In genomic region chr2:25400764-25401163, GRCm38 (mm10) we compare ENCODE assay signal across 8 mouse cellular contexts. TPM values are rescaled to one million over a fixed set of nuclear protein-coding genes. Genes with fewer than 3 reads are reported as not detected.
DNase-seq lines count a peak whose midpoint lies in the region; ATAC-seq and TF ChIP-seq lines count a peak whose summit lies in the region.

No protein-coding gene starts in this region.

- no peak overlapping the region for H3K27ac ChIP-seq in lung, embryonic 14.5 days (ENCODE audit: low read depth)

- 0 out of 2 replicates have a peak, but pooled peaks have one; percentile 27 for ATAC-seq in common myeloid progenitor, adult 5-6 weeks (replicated peaks; ENCODE audit: low read depth, poor library complexity, severe bottlenecking)
- no peak for ATAC-seq in lung, embryonic 14.5 days (ENCODE audit: insufficient read depth)

- H3K9me3 ChIP-seq in lung, embryonic 14.5 days (ENCODE audit: low read depth, low read length): no peaks in the 10 kb centered on the region

- no peak overlapping the region for H3K4me3 ChIP-seq in lung, embryonic 14.5 days (ENCODE audit: low read depth, low read length)

- peak overlapping the region; percentile 41; the same call in 1 of the 2 replicates for H3K4me2 ChIP-seq in lung, embryonic 14.5 days

- WGBS in lung, embryonic 14.5 days: 3% methylated on average over 17 of the region's 17 CpGs

- 0 out of 2 replicates have a peak, but pooled peaks cover 3% of the 10 kb centered on the region for H3K4me1 ChIP-seq in lung, embryonic 14.5 days (ENCODE audit: insufficient read depth)

- no peak overlapping the region for H3K9ac ChIP-seq in lung, embryonic 14.5 days

- H3K36me3 ChIP-seq in lung, embryonic 14.5 days (ENCODE audit: insufficient read depth): no peaks in the 10 kb centered on the region

- DNase-seq in ovary, adult 18-20 months (ENCODE audit: low spot score): peak; percentile 59
- DNase-seq in ovary, postnatal 10 days (ENCODE audit: low spot score): no peak
- peak; percentile 75 to 81 for DNase-seq in heart, adult 18-20 months
- DNase-seq in kidney, adult 18-20 months: peak; percentile 75
- DNase-seq in lung, embryonic 14.5 days: peak; percentile 71
- DNase-seq in retina, embryonic 14.5 days (ENCODE audit: low spot score): peak; percentile 71
- no peak for DNase-seq in spleen, postnatal 14 days (ENCODE audit: low spot score in 2 of 2)

- TF ChIP-seq CTCF in lung, embryonic 14.5 days (IDR thresholded peaks at IDR 0.05; ENCODE audit: low read depth): peak; percentile 63

- H3K27me3 ChIP-seq in lung, embryonic 14.5 days (ENCODE audit: insufficient read depth, low read length): peaks cover 83% of the 10 kb centered on the region

RNA-seq across cellular contexts. Expression of gene Npdc1, which starts 1.6 kb away (rescaled TPM):
- 0.64 TPM in 1 of 2 replicates, not detected in the other for total RNA-seq in common myeloid progenitor, adult 5-6 weeks (2017)
- total RNA-seq in heart, adult 18-20 months (2021): 10 to 100 TPM; 25.7 to 27.9 TPM
- 19.5 and 20.5 TPM in 2 replicates for polyA plus RNA-seq in lung, embryonic 14.5 days (2014; fragmentation: Nextera tagmentation; extraction: Ambion mirVana)

RNA-seq across cellular contexts. Expression of gene Entpd2, which starts 5.1 kb away (rescaled TPM):
- not detected in 2 replicates for total RNA-seq in common myeloid progenitor, adult 5-6 weeks (2017)
- 10 to 100 TPM; 13.7 to 14.5 TPM for total RNA-seq in heart, adult 18-20 months (2021)
- 0.92 and 1.2 TPM in 2 replicates for polyA plus RNA-seq in lung, embryonic 14.5 days (2014; fragmentation: Nextera tagmentation; extraction: Ambion mirVana)

RNA-seq across cellular contexts. Expression of gene Fut7, which starts 22.3 kb away (rescaled TPM):
- total RNA-seq in common myeloid progenitor, adult 5-6 weeks (2017): 23.5 and 27.8 TPM in 2 replicates
- 1 to 10 TPM in 1 of 2 experiments, not detected in 1; 1.1 TPM for total RNA-seq in heart, adult 18-20 months (2021)
- polyA plus RNA-seq in lung, embryonic 14.5 days (2014; fragmentation: Nextera tagmentation; extraction: Ambion mirVana): not detected in 2 replicates

RNA-seq across cellular contexts. Expression of gene Abca2, which starts 27.7 kb away (rescaled TPM):
- 31.5 and 49.9 TPM in 2 replicates for total RNA-seq in common myeloid progenitor, adult 5-6 weeks (2017)
- 10 to 100 TPM; 41.4 to 43.2 TPM for total RNA-seq in heart, adult 18-20 months (2021)
- polyA plus RNA-seq in lung, embryonic 14.5 days (2014; fragmentation: Nextera tagmentation; extraction: Ambion mirVana): 3.9 and 4.6 TPM in 2 replicates

RNA-seq across cellular contexts. Expression of gene Sapcd2, which starts 28.6 kb away (rescaled TPM):
- total RNA-seq in common myeloid progenitor, adult 5-6 weeks (2017): 15.1 and 17.4 TPM in 2 replicates
- total RNA-seq in heart, adult 18-20 months (2021): not detected
- 42.0 and 45.5 TPM in 2 replicates for polyA plus RNA-seq in lung, embryonic 14.5 days (2014; fragmentation: Nextera tagmentation; extraction: Ambion mirVana)

Comparison
In these comparisons a context has a peak if more than half of its experiments do, and no peak if none do; other contexts are left out.
1. DNase-seq: peak in ovary, adult 18-20 months (single experiment), heart, adult 18-20 months (2 of 2), kidney, adult 18-20 months (single experiment), lung, embryonic 14.5 days (single experiment) and retina, embryonic 14.5 days (single experiment); none in ovary, postnatal 10 days (single experiment) and spleen, postnatal 14 days (0 of 2).
2. RNA of gene Npdc1, which starts 1.6 kb away (total RNA-seq): 25.7 to 27.9 TPM in heart, adult 18-20 months; 0.64 TPM in common myeloid progenitor, adult 5-6 weeks; every median in the first group is over 10 times any median in the second.
3. RNA of gene Entpd2, which starts 5.1 kb away (total RNA-seq): 13.7 to 14.5 TPM in heart, adult 18-20 months; not detected in common myeloid progenitor, adult 5-6 weeks; every median in the first group is over 10 times any median in the second.
4. RNA of gene Fut7, which starts 22.3 kb away (total RNA-seq): 23.5 to 27.8 TPM in common myeloid progenitor, adult 5-6 weeks; 1.1 TPM in heart, adult 18-20 months; every median in the first group is over 10 times any median in the second.